Mouse (Mus musculus): ENCODE measurements around the gene Obsl1. TPM values are rescaled to one million over a fixed set of nuclear protein-coding genes. Genes with fewer than 3 reads are reported as not detected.

The Obsl1 gene
- polyA plus RNA-seq, 1 experiment = 6.2 TPM

DNA sequence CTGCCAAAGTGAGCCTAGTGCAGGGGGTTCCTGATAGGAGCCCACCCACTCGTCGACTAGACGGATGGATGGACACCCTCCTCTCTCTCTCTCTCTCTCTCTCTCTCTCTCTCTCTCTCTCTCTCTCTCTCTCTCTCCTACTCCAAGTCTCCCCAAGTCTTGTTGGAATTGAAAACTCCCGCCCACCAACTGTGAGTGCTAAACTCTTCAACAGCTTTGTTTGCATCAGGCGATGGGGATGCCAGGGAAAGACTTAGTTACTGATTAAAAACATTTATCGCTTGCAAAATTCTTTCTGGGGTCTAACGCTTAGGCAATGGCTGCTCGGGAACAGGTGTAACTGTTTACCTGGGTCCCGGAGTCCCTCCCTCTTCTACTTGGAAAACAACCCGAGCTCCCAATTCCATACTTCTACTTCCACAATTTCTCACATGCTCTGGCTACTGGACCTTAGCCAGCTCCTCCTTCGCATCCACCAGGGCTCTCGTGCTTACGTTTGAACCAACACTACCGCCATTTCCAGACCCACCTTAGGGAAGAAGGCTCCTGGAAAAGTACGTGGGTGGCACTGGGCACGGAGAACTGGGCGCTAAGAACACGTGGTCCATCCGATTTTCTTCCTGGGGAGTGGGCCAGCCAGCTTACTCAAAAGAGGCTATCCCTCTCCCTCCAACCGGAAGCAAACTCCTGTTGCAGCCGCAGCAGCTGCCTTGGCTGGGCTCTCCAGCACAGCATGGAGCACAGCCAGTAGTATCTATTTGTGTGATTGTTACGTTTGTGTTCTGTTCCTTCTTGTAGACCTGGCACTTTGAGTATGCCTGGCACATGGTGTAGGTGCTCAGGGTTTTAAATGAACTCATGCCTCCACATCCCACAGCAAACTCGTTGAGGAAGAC, 47.2 kb downstream of the Obsl1 start:
- no peak overlapping the region for H3K27ac ChIP-seq (ENCODE audit: control insufficient read depth, insufficient read depth, low read depth, low read length, poor library complexity)
- H3K4me1 ChIP-seq (ENCODE audit: control insufficient read depth, insufficient read depth, low read length) = no peaks in the 10 kb centered on the region; the same call in 1 of the 2 replicates
- WGBS = 21% methylated on average over 23 of the region's 23 CpGs

DNA sequence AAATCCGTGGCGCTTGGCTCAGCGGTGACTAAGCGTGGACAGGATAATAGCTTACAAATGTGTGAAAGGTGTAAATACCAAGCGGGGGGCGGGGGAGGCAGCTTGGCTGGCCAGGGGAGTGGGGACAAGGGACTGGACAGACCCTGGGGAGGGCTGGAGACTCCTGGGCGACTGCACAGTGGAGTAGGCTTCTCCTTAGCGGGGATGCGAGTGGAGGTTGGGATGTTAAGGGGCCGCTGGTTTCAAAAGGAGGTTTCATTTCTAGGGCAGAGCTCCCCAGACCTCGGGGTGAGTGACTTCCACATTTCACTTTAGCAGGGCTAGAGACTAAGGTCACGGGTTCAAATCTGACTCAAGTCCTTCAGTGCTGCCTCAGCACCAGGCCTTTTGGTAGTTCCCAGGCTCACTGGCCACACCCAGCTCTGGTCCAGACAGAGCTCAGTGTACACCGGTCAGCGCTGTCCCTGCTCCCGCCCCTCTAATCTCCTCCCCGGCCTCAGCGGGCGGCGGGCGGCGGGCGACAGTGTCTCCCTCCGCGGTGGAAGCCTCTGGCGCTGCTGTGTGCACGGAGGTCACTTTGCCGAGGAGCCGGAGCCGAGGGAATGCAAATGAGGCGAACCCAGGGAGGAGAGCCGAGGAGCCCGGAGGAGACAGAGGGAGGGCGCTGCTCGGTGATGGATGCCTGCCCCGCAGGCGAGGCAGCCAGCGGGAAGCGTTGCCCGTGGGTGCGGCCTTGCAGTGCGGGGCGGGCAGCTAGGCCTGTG, 48.0 kb downstream of the Obsl1 start:
- 7% methylated on average over 42 of the region's 42 CpGs for WGBS
- TF ChIP-seq POLR2A (IDR thresholded peaks at IDR 0.05; ENCODE audit: borderline replicate concordance, control insufficient read depth, low read depth, low read length) (no peak), CTCF (IDR thresholded peaks at IDR 0.05; ENCODE audit: control insufficient read depth, insufficient read depth, low read length) (no peak)
- no peaks in the 10 kb centered on the region; the same call in 1 of the 2 replicates for H3K4me1 ChIP-seq (ENCODE audit: control insufficient read depth, insufficient read depth, low read length)
- H3K27ac ChIP-seq (ENCODE audit: control insufficient read depth, insufficient read depth, low read depth, low read length, poor library complexity) = no peak overlapping the region; the same call in 1 of the 2 replicates
- no peak overlapping the region for H3K4me3 ChIP-seq (replicated peaks; ENCODE audit: control insufficient read depth, low read depth, low read length)

More for the DNA sequence above, 47.2 kb downstream of the Obsl1 start:
- TF ChIP-seq POLR2A (IDR thresholded peaks at IDR 0.05; ENCODE audit: borderline replicate concordance, control insufficient read depth, low read depth, low read length) (no peak), CTCF (IDR thresholded peaks at IDR 0.05; ENCODE audit: control insufficient read depth, insufficient read depth, low read length) (no peak)
- no peak overlapping the region for H3K4me3 ChIP-seq (replicated peaks; ENCODE audit: control insufficient read depth, low read depth, low read length)

DNA sequence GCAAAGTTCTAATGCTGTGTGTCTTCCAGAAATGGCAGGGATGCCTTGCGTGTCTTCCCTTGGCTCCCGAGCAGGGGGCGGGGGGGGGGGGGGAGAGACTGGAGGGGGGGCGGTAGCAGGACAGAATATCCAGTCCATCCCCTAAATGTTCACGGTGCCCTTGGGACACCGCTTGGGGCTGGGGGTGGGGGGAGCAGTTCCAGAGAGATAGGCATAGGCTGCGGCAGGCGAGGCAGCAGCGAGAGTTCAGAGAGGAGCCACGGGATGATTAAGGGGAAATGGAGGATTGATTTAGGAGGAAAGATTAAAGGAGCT, 48.6 kb downstream of the Obsl1 start:
- TF ChIP-seq CTCF (IDR thresholded peaks at IDR 0.05; ENCODE audit: control insufficient read depth, insufficient read depth, low read length) (no peak), POLR2A (IDR thresholded peaks at IDR 0.05; ENCODE audit: borderline replicate concordance, control insufficient read depth, low read depth, low read length) (no peak)
- Histone ChIP-seq H3K4me3 (replicated peaks; ENCODE audit: control insufficient read depth, low read depth, low read length) (no peak overlapping the region), H3K4me1 (ENCODE audit: control insufficient read depth, insufficient read depth, low read length) (no peaks in the 10 kb centered on the region; the same call in 1 of the 2 replicates), H3K27ac (ENCODE audit: control insufficient read depth, insufficient read depth, low read depth, low read length, poor library complexity) (no peak overlapping the region)
- WGBS = 9% methylated on average over 10 of the region's 10 CpGs

DNA sequence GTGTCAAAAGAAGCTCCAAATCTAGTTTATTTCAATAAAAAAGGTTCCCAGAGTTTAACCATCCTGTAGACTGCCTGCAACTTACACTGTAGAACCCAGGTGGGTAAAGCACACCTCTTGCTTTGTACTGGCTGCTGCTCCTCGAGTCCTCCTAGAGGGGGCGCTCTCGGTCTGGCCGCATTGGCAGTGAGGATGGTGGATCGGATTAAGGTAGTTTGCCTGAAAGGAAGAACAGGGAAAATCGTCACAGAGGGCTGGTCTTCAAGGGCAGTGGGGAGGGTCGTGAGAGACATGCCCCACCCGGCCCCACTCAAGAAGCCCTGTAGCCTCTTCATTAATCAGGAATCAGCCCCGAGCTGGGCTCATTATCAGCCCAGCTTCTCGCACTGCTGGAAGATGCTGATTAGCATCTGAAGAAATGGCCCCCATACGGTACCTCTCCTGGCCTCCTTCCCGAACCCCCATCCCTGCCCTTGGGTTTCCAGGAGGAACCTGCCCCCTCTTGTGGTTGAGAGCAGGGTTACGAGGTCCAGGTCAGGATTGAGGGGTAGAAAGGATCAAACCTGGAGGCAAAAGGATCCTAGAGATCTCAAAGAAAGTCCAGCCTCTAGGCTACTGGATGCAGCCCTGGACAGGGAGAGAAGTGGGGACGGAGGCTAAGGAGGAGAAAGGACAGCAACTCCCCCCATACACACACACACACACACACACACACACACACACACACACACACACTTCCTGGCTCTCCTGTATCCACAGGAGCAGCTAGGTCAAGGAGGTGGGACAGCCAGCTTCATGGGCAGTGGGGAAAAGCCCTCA, 49.3 kb downstream of the Obsl1 start:
- TF ChIP-seq POLR2A (IDR thresholded peaks at IDR 0.05; ENCODE audit: borderline replicate concordance, control insufficient read depth, low read depth, low read length) (no peak), CTCF (IDR thresholded peaks at IDR 0.05; ENCODE audit: control insufficient read depth, insufficient read depth, low read length) (peak; percentile 41)
- Histone ChIP-seq H3K4me1 (ENCODE audit: control insufficient read depth, insufficient read depth, low read length) (no peaks in the 10 kb centered on the region), H3K27ac (ENCODE audit: control insufficient read depth, insufficient read depth, low read depth, low read length, poor library complexity) (no peak overlapping the region), H3K4me3 (replicated peaks; ENCODE audit: control insufficient read depth, low read depth, low read length) (no peak overlapping the region)
- 5% methylated on average over 14 of the region's 14 CpGs for WGBS

DNA sequence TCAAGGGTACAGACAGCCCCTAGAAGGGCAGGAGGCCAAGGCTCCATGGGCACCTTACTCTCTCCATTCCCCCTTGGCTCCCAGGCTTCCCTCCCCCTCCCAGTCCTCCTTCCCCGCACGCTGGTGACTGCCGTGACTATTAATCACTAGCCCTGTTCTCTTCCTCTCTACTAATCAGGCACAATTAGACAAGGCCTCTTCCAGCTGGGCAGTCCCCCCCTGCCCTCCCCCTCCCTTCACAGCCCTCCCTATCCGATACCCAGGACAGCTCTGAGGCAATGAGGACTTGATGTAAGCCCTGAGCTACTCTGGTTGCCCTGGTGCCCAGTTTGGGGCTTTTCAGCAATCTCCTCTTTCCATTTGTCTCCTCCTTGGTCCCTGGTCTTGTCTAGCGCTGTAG, 50.3 kb downstream of the Obsl1 start:
- no peaks in the 10 kb centered on the region for H3K4me1 ChIP-seq (ENCODE audit: control insufficient read depth, insufficient read depth, low read length)
- WGBS = 36% methylated on average over 5 of the region's 5 CpGs
- H3K27ac ChIP-seq (ENCODE audit: control insufficient read depth, insufficient read depth, low read depth, low read length, poor library complexity) = no peak overlapping the region
- H3K4me3 ChIP-seq (replicated peaks; ENCODE audit: control insufficient read depth, low read depth, low read length) = no peak overlapping the region
- TF ChIP-seq CTCF (IDR thresholded peaks at IDR 0.05; ENCODE audit: control insufficient read depth, insufficient read depth, low read length) (no peak), POLR2A (IDR thresholded peaks at IDR 0.05; ENCODE audit: borderline replicate concordance, control insufficient read depth, low read depth, low read length) (no peak)

DNA sequence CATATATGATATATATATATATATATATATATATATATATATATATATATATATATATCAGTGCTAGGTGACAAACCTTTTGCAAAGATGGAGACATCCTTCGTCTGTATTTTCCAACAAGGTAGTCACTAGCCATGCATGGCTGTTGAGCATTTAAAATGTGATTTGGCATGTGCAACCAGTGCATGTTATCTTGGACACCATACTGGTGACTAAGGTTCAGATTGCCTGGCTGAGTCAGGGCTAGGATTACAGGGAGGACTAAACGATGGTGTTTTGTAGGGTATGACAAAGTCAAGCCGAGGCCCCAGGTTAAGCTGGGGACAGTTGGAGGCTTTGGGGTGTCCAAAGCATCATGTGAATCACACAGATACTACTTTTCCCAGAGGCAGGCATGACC, 50.8 kb downstream of the Obsl1 start:
- Histone ChIP-seq H3K27ac (ENCODE audit: control insufficient read depth, insufficient read depth, low read depth, low read length, poor library complexity) (no peak overlapping the region), H3K4me3 (replicated peaks; ENCODE audit: control insufficient read depth, low read depth, low read length) (no peak overlapping the region), H3K4me1 (ENCODE audit: control insufficient read depth, insufficient read depth, low read length) (no peaks in the 10 kb centered on the region)
- TF ChIP-seq CTCF (IDR thresholded peaks at IDR 0.05; ENCODE audit: control insufficient read depth, insufficient read depth, low read length) (no peak), POLR2A (IDR thresholded peaks at IDR 0.05; ENCODE audit: borderline replicate concordance, control insufficient read depth, low read depth, low read length) (no peak)
- 64% methylated on average over 3 of the region's 3 CpGs for WGBS

DNA sequence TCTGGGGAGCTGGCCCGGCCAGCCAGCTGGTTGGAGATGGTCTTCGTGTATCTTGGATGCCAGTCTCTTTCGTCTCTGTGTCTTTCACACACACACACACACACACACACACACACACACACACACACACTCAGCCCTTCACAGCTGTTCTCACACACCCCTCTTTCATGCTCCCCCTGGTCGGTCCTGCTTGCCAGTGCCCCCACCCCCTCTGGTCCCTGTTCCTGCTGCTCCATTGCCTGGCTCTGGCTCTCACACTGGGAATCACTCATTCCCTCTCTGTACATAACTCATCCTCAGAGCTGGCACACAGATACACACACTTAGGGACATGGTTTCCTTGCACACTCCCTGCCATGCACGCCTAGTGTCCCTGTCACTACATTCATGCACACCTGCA, 54.4 kb downstream of the Obsl1 start:
- H3K4me3 ChIP-seq (replicated peaks; ENCODE audit: control insufficient read depth, low read depth, low read length) = no peak overlapping the region
- H3K27ac ChIP-seq (ENCODE audit: control insufficient read depth, insufficient read depth, low read depth, low read length, poor library complexity) = no peak overlapping the region
- H3K4me1 ChIP-seq (ENCODE audit: control insufficient read depth, insufficient read depth, low read length) = no peaks in the 10 kb centered on the region
- WGBS = 69% methylated on average over 5 of the region's 5 CpGs
- TF ChIP-seq CTCF (IDR thresholded peaks at IDR 0.05; ENCODE audit: control insufficient read depth, insufficient read depth, low read length) = no peak
- TF ChIP-seq POLR2A (IDR thresholded peaks at IDR 0.05; ENCODE audit: borderline replicate concordance, control insufficient read depth, low read depth, low read length) = no peak
